Mouse (Mus musculus) liver, embryonic 14 days (tissue): ENCODE data around the gene Rnf227. TPM values are rescaled to one million over a fixed set of nuclear protein-coding genes. Genes with fewer than 3 reads are reported as not detected.

ENCODE experiments used
- polyA plus RNA-seq: library from polyadenylated mRNA; depleted of rRNA; stranded (reverse); fragments of >200 nt; gene quantifications from 2 replicates; pipeline ENCODE4 v1.2.3, GENCODE M21; 2012; rRNA removed

Rnf227 gene
- polyA plus RNA-seq: 0.39 and 0.54 TPM in 2 replicates

DNA sequence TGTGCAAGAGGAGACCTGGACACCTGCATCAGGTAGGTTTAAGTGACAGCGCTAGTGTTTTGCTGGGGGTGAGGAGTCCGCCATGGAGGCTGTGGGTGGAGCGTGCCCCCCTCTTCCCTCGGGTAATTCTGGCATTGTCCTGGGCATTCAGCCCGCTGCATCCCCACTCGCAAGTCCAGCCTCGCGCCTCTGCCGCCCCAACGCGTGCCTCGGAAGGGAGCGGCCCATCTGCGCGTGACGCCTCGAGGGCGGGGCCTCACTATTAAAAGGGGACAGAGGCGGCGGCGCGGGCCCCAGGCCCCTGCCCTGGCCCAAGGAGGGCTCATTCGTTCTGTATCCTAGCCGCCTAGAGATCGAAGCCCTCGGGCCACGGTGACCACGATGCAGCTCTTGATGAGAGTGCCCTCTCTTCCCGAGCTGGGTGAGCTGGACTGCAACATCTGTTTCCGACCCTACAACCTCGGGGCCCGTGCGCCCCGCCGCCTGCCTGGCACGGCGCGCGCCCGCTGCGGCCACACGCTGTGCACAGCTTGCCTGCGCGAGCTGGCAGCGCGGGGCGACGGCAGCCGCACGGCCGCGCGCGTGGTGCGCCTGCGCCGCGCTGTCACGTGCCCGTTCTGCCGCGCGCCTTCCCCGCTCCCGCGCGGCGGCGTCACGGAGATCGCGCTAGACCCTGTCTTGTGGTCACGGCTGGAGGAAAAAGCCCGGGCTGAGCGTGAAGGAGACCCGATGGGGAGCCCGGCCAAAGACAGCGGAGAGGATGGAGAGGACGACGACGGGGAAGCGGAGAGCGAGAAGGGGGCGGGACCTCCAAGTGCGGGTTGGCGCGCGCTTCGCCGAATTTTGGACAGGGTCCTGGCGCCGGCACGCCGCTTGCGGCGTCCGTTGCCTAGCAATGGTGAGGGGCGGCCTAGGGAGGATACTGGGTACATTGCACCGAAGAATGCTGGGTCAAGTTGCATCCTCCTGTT lies at the start of gene Rnf227:
TSS of gene Rnf227 (plus strand) at position 301 of the 971 bp plus-strand sequence.

DNA sequence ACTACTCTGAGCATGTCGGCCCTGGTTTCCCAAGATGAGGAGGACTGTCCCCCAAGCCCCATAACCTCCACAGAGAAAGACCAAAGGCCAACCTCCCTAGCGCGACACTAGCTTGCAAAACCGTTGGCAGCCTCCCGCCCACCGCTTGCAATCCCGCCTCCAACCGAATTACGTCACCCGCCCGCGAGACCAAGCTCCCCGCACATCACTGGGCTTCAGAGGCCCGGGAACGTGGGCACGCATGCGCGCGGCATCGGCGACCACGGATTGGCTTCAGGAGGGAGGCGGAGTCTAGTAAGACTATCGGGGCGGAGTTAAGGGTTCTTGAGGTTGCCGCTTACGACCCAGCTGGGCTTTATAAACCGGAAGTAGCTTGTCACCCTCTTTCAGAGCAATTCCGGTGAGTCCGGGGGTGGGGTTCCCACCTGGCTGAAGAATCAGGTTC lies 16.6 kb upstream of the Rnf227 start, which contains the start of the genes Cntrob and Trappc1:
TSS of gene Cntrob (minus strand) at position 109 of the 445 bp plus-strand sequence.
TSS of gene Trappc1 (plus strand) at position 314 of the 445 bp plus-strand sequence.

DNA sequence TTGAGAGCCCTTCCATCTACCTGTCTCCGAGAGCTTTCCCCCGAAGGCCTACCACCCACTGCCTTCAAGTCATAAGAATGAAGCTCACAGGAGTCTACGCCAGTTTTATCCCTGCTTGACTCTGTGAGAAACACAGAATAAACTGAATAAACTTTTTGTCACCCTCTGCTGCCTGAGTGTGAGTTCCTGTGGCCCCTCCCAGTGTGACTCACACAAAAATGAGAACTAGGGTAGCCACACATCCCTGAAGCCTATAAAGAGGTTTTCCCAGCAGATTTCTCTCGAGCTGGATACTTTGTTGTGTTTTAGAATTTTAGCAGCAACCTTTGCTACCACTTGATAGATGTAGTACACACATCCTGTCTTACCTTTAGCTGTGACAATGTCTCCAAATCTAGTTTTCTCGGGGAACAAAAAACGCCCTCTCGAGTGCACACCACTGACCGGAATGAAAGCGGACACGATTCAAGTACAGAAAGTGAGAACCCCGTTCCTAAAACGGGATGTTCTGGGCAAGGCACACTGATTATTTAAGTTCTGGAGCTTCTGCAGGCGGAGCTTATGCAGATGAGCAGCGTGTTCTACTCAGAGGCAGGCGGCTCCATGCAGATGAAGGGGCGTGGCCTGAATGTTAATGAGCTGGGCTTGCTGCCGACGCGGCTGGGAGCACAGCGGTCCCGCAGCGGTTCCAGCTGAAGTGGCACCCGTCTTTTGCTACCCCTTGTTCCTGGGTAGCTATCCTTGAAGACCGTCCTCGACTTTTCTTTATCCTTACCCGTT lies 14.4 kb upstream of the Rnf227 start, which contains the start of gene Kcnab3:
TSS of gene Kcnab3 (plus strand) at position 631 of the 780 bp plus-strand sequence.

DNA sequence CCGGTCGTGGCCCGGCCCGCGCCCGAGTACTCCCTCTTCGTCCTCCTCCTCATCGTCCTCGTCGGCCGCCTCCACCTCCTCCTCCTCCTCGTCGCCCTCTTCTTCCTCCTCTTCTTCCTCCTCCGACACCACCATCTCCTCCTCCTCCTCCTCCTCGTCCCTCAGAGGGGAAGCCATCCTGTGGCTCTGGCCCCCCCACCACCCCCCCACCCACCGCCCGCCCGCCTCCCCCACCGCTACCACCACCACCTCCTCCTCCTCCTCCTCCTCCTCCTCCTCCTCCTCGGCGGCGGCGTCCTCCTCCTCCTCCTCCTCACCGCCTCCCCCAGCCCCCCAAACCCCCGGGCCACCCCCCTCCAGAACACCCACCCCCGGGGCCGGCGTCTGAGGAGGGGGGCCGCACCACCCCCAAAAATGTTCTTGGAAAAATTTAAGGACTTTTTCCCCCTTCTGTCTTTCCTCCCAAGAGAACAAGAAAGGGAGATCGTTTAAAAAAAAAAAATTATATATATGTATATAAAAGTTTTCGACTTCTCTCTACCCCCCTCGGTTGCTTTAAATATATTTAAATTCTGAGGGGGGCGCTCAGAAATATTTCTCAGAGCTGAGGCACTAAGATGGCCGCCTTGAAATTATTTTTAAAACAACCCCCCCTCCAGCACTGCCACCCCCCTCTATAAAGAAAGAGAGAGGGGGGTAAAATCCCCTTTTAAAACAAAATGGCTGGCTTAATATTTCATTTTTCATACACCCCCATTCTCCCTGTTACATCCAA lies 29.1 kb downstream of the Rnf227 start, which contains the start of gene Chd3:
TSS of gene Chd3 (minus strand) at position 192 of the 775 bp plus-strand sequence.

Other genes with a start within 250 kb of the Rnf227 start
- 1.5 and 1.9 TPM in 2 replicates for gene Per1, start 245.2 kb upstream of the Rnf227 start, polyA plus RNA-seq
- gene Hes7, start 220.1 kb upstream of the Rnf227 start, polyA plus RNA-seq: 0.09 and 0.10 TPM in 2 replicates
- 0.03 and 0.07 TPM in 2 replicates for gene 9130213A22Rik, start 217.9 kb upstream of the Rnf227 start, polyA plus RNA-seq
- 0.05 and 0.08 TPM in 2 replicates for gene Aloxe3, start 214.6 kb upstream of the Rnf227 start, polyA plus RNA-seq
- not detected in 2 replicates for gene Alox12b, start 183.5 kb upstream of the Rnf227 start, polyA plus RNA-seq
- gene Alox8, start 142.6 kb upstream of the Rnf227 start, polyA plus RNA-seq: 0.01 TPM in 2 replicates
- gene Gucy2e, start 103.4 kb upstream of the Rnf227 start, polyA plus RNA-seq: under 0.01 TPM in 1 of 2 replicates, not detected in the other
- 9.3 and 9.8 TPM in 2 replicates for gene Cntrob, start 16.7 kb upstream of the Rnf227 start, polyA plus RNA-seq
- gene Trappc1, start 16.5 kb upstream of the Rnf227 start, polyA plus RNA-seq: 55.4 and 56.6 TPM in 2 replicates
- gene Kcnab3, start 14.2 kb upstream of the Rnf227 start, polyA plus RNA-seq: 0.10 and 0.15 TPM in 2 replicates
- 12.1 and 13.2 TPM in 2 replicates for gene Chd3, start 28.9 kb downstream of the Rnf227 start, polyA plus RNA-seq
- gene Naa38, start 55.0 kb downstream of the Rnf227 start, polyA plus RNA-seq: 67.1 and 70.4 TPM in 2 replicates
- 9.2 and 9.3 TPM in 2 replicates for gene Cyb5d1, start 55.2 kb downstream of the Rnf227 start, polyA plus RNA-seq
- 3.5 and 4.0 TPM in 2 replicates for gene Tmem88, start 57.8 kb downstream of the Rnf227 start, polyA plus RNA-seq
- gene Kdm6b, start 73.2 kb downstream of the Rnf227 start, polyA plus RNA-seq: 0.93 and 1.4 TPM in 2 replicates
- 0.01 and 0.06 TPM in 2 replicates for gene Dnah2, start 208.6 kb downstream of the Rnf227 start, polyA plus RNA-seq
- 0.90 and 0.99 TPM in 2 replicates for gene Efnb3, start 219.7 kb downstream of the Rnf227 start, polyA plus RNA-seq
- gene Wrap53, start 239.8 kb downstream of the Rnf227 start, polyA plus RNA-seq: 8.8 and 10.8 TPM in 2 replicates
- gene Trp53, start 239.9 kb downstream of the Rnf227 start, polyA plus RNA-seq: 61.5 and 74.1 TPM in 2 replicates